Mouse (Mus musculus) stomach, embryonic 16.5 days (tissue): Measurements from ENCODE around the gene Exoc3l2. TPM values are rescaled to one million over a fixed set of nuclear protein-coding genes. Genes with fewer than 3 reads are reported as not detected.

Experiments used
- ATAC-seq: fragments of 200-750 bp; cut with Nextera tagmentation; 2 replicates; pipeline ENCODE4 v1.8.0; 2017; ENCODE audit warnings: moderate number of reproducible peaks, moderate TSS enrichment; ENCODE audit not compliant: insufficient read depth, low FRiP score
- H3K27ac ChIP-seq: fragments of 300-500 bp; sonication (generic); 2 replicates; pipeline ENCODE4 v1.5.1; 2014; ENCODE audit warnings: low read length
- H3K27me3 ChIP-seq: fragments of 300-500 bp; sonication (generic); 2 replicates; pipeline ENCODE4 v1.6.1; 2014; ENCODE audit warnings: low read length, control low read depth, mixed read lengths; ENCODE audit not compliant: control insufficient read depth, insufficient read depth
- H3K36me3 ChIP-seq: fragments of 300-500 bp; sonication (generic); 2 replicates; pipeline ENCODE4 v1.6.1; 2014; ENCODE audit warnings: low read length; ENCODE audit not compliant: control insufficient read depth, insufficient read depth
- H3K4me1 ChIP-seq: fragments of 300-500 bp; sonication (generic); 2 replicates; pipeline ENCODE4 v1.6.1; 2014; ENCODE audit warnings: low read length, control low read depth, mixed read lengths; ENCODE audit not compliant: control insufficient read depth, insufficient read depth
- H3K4me2 ChIP-seq: fragments of 300-500 bp; sonication (generic); 2 replicates; pipeline ENCODE4 v1.6.1; 2014; ENCODE audit warnings: low read depth, low read length, mixed read lengths
- H3K4me3 ChIP-seq: fragments of 300-500 bp; sonication (generic); replicated peaks from 2 replicates; pipeline ENCODE4 v1.5.1; 2014; ENCODE audit warnings: mild to moderate bottlenecking, low read length
- H3K9ac ChIP-seq: fragments of 300-500 bp; sonication (generic); 2 replicates; pipeline ENCODE4 v1.6.1; 2014; ENCODE audit warnings: low read length
- H3K9me3 ChIP-seq: fragments of 300-500 bp; sonication (generic); replicated peaks from 2 replicates; pipeline ENCODE4 v1.6.1; 2016; ENCODE audit warnings: low read length, control low read depth; ENCODE audit not compliant: control insufficient read depth
- WGBS: fragments of 180-500 bp; shearing (Covaris S2); extraction: QIAGEN DNeasy Blood & Tissue Kit; methylation state at CpG from one replicate; pipeline ENCODE4 v1.1.7; 2014; 5-methylcytosine and 5-hydroxymethylcytosine counted together
- polyA plus RNA-seq: library from polyadenylated mRNA; unstranded; fragments of >200 nt; fragmentation: Nextera tagmentation; extraction: Ambion mirVana; gene quantifications from 2 replicates; pipeline ENCODE4 v1.2.1, GENCODE M21; 2015

The Exoc3l2 gene
- polyA plus RNA-seq, 1 experiment from 2014 or later, result 0.85 TPM

DNA sequence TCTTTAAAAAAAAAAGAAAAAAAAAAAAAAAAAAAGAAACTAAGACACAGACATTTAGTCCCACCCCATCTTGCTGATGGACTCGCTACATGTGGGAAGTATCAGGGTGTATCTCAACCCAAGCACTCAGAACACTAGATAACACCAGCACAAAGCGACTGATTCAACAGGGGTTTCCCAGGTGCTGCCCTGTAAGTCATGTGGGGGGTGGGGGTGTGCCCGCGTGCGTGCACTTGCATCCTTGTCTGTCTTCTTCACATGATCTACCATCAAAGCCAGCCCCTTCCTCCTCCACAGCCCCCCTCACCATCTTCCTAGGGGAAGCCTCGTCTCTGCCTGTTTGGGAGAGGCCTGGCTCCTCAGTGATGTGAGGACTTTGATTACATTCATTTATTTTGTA, 49.2 kb downstream of the Exoc3l2 start:
- H3K9ac ChIP-seq, result no peak overlapping the region
- no peak overlapping the region for H3K4me2 ChIP-seq
- no peaks in the 10 kb centered on the region for H3K36me3 ChIP-seq
- ATAC-seq, result no peak
- 70% methylated on average over 6 of the region's 6 CpGs for WGBS
- no peak overlapping the region for H3K27ac ChIP-seq
- H3K4me1 ChIP-seq, result 0 out of 2 replicates have a peak, but pooled peaks cover 8% of the 10 kb centered on the region
- H3K27me3 ChIP-seq, result no peaks in the 10 kb centered on the region
- no peaks in the 10 kb centered on the region for H3K9me3 ChIP-seq
- H3K4me3 ChIP-seq, result no peak overlapping the region

DNA sequence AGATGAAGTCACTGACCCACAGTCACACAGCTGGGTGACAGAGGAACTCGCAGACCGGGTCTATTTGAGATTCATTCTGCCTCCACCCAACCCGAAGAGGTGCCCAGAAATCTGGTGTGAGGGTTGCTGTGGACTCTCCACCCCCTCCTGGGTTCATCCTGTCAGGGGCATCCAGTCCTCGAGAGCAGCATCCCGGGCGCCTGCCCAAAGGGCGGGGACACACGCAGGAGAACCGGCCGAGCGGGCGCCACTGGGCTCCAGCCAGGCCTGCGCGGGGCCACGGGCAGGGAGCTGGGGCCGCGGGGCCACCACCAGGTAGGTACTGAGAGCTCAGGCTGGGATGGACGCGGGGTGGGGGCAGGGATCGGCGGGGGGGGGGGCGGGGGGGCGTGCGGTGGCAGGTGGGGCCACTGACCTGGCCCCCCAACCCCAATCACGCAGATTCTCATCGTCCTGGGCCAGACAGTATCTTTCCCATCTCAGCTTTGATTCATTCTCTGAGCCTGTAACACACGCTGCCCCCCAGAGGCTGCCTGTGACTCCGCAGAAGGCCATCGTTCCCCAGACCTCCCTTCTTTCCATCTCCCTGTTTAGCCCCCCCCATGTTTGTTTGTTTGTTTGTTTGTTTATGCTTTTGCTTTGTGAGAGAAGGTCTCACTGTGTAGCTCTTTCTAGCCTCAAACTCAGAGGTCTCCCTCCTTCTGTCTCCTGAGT, 54.7 kb downstream of the Exoc3l2 start, which contains the start of gene Nkpd1:
TSS of gene Nkpd1 (plus strand) at position 187 of the 714 bp plus-strand sequence.
- Histone ChIP-seq H3K27ac (no peak within 1 kb of the TSS), H3K4me3 (peak within 1 kb of the TSS; percentile 21), H3K9ac (peak within 1 kb of the TSS; percentile 56), H3K9me3 (no peaks in the 10 kb centered on the region), H3K4me1 (peaks cover 9% of the 10 kb centered on the region), H3K4me2 (peak within 1 kb of the TSS; percentile 45), H3K27me3 (peaks cover 43% of the 10 kb centered on the region), H3K36me3 (no peaks in the 10 kb centered on the region)
- WGBS, result 5% methylated on average over 20 of the region's 29 CpGs
- 0 out of 2 replicates have a peak, but pooled peaks have one; percentile 14 for ATAC-seq

DNA sequence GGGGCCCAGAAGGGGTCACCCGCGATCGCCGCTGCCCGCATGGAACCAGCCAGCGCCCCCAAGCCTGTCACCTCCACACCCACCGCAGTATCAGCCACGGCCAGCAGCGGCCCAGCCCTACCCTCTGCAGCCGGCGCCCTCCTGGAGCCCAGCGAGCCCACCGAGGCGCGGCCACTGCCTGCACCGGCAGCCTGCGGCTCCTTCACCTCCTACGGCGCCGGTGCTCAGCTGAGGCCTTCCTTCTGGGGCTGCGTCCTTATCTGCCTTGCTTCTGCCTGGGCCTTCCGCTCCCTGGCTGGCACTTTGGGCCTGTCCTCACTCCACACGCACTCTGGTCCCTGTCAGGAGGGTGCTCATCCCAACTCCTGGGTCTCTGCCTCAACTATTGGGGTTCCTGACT, 56.9 kb downstream of the Exoc3l2 start:
- H3K27ac ChIP-seq, result no peak overlapping the region
- peak overlapping the region; percentile 42; the same call in 1 of the 2 replicates for H3K4me2 ChIP-seq
- H3K4me3 ChIP-seq, result peak overlapping the region; percentile 22
- ATAC-seq, result no peak
- H3K27me3 ChIP-seq, result peaks cover 65% of the 10 kb centered on the region
- no peaks in the 10 kb centered on the region for H3K9me3 ChIP-seq
- WGBS, result 6% methylated on average over 22 of the region's 23 CpGs
- H3K4me1 ChIP-seq, result peaks cover 24% of the 10 kb centered on the region
- H3K9ac ChIP-seq, result peak overlapping the region; percentile 57
- H3K36me3 ChIP-seq, result no peaks in the 10 kb centered on the region

DNA sequence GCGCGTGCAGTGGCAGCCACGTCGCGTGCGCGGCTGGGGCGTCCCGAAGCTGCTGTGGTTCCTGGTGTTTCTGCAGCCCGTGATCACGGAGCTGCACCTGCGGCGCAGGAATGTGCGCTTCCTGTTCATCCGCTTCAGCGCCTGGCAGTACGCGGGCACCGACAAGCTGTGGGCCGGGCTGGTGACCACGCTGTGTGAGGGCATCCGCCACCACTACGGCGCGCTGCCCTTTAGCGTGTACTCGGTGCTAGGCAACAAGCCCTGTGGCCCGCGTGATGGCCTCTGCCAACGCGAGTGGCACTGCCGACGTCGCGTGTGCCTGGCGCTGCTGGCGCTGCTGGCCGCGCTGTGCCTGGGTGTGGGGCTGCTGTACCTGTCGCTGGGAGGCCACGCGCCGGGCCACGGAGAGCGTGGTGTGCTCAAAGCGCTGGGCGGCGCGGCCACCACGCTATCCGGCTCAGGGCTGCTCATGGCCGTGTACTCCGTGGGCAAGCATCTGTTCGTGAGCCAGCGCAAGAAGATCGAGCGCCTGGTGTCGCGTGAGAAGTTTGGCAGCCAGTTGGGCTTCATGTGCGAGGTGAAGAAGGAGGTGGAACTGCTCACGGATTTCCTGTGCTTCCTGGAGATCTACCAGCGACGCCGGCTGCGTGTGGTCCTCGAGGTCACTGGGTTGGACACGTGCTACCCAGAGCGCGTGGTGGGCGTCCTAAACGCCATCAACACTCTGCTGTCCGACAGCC, 60.1 kb downstream of the Exoc3l2 start:
- Histone ChIP-seq H3K4me3 (peak overlapping the region; percentile 45), H3K9me3 (no peaks in the 10 kb centered on the region), H3K9ac (peak overlapping the region; percentile 61), H3K36me3 (no peaks in the 10 kb centered on the region), H3K27ac (no peak overlapping the region), H3K4me2 (peak overlapping the region; percentile 73), H3K27me3 (peaks cover 69% of the 10 kb centered on the region), H3K4me1 (peaks cover 21% of the 10 kb centered on the region)
- WGBS, result 10% methylated on average over 72 of the region's 72 CpGs
- ATAC-seq, result peak; percentile 8; the same call in 1 of the 2 replicates

DNA sequence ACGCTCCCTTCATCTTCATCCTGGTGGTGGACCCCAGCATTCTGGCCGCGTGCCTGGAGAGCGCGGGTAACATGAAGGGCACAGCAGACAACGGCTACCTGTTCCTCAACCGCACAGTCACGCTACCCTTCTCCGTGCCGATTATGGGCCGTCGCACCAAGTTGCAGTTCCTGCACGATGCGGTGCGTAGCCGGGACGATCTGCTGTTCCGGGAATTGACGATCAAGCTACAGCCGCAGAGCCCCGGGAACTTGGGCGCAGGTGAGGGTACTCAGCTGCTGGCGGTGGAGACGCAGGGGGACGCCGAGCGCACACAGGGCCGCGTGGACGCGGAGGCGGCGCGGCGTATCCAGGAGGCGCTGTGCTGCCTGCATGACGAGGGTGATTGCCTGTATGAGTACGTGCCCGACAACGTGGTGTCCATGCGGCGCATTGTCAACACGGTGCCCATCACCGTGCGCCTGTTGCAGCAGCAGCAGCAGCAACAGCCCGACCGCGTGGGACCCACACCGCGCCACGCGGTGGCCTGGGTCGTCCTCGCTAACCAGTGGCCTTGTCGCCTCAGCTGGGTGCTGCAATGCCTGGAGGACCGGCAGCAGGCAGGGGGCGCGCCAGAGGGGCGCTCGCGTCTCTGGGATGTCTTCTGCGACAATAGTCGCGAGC, 60.8 kb downstream of the Exoc3l2 start:
- peak overlapping the region; percentile 61 for H3K9ac ChIP-seq
- H3K27me3 ChIP-seq, result peaks cover 65% of the 10 kb centered on the region
- peak overlapping the region; percentile 45 for H3K4me3 ChIP-seq
- H3K9me3 ChIP-seq, result no peaks in the 10 kb centered on the region
- H3K4me1 ChIP-seq, result peaks cover 21% of the 10 kb centered on the region
- H3K27ac ChIP-seq, result no peak overlapping the region
- 1% methylated on average over 64 of the region's 64 CpGs for WGBS
- H3K36me3 ChIP-seq, result no peaks in the 10 kb centered on the region
- no peak for ATAC-seq
- peak overlapping the region; percentile 73 for H3K4me2 ChIP-seq

DNA sequence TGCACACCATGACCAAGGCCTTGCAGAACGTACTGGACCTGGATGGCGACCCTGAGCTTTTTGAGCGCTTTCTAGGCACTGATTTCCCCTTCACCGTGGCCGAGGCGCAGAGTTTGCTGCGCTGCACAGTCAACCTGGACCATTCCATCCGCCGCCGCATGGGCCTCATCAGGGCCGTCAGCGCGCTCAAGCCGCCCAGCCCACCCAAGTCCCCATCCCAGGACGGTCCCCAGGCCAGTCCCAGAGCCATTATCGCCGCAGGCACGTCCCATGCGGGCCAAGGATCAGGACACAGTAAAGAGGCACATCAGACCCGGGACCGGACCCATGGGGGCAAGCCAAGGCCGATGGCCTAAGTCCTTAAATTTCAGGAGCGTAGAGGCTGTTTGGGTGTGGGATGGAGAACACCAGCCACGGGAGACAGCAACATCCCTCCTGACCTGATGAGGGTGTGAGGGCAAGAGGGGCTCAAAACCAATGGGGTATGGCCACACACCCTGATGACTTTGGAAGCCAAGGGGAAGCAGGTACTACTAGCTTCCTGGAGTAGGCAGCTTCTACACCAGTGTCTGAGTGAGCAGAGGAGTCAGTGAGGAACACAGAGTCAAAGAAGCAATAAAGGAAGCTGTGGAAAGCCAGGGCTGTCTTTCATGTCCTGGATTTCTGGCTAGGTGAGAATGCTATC, 61.4 kb downstream of the Exoc3l2 start:
- ATAC-seq, result no peak
- Histone ChIP-seq H3K4me1 (peaks cover 21% of the 10 kb centered on the region), H3K27ac (no peak overlapping the region), H3K4me3 (peak overlapping the region; percentile 45), H3K36me3 (no peaks in the 10 kb centered on the region), H3K27me3 (peaks cover 58% of the 10 kb centered on the region), H3K9ac (peak overlapping the region; percentile 61), H3K9me3 (no peaks in the 10 kb centered on the region), H3K4me2 (peak overlapping the region; percentile 73)
- WGBS, result 12% methylated on average over 24 of the region's 24 CpGs

DNA sequence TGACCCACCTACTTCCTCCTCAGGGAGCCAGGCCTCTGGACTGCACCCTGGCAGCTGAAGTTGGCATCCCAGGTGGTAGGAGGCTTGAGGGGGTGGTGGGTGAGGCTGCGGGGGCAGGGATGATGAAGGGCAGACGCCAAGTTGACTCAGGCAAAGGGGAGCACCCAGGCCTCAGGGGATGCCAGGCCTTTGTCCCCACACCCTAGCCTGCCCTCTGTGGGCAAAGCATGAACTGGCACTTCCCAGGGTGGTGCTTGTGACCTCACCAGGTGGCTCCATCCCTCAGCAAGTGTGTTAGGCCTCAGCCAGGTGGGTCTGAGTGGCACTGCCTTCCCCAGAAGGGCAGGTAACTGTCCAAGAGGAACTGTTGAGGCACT, 62.0 kb downstream of the Exoc3l2 start:
- Histone ChIP-seq H3K27ac (no peak overlapping the region), H3K36me3 (no peaks in the 10 kb centered on the region), H3K4me2 (no peak overlapping the region), H3K9me3 (no peaks in the 10 kb centered on the region), H3K4me3 (no peak overlapping the region), H3K4me1 (peaks cover 17% of the 10 kb centered on the region), H3K27me3 (peaks cover 53% of the 10 kb centered on the region), H3K9ac (no peak overlapping the region)
- ATAC-seq, result no peak
- 67% methylated on average over 2 of the region's 2 CpGs for WGBS

DNA sequence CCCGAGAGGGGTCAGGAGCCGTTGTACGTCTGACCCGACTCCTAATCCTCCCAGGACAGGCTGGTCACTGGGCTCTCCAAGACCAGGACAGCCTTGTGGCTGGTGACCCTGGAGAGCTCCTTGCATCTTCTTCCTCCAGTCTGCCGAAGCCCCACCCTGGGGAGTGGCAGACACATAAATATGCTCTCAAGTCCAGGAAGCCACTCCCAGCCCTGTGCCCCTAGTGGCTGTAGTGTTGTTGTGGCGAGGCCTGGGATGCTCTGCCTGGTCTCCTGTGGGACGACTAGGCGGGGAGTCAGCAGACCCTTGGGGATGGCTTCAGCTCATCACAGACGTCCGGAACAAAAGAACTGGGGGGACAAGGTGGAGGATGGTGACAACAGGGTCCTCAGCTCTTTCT, 67.9 kb downstream of the Exoc3l2 start:
- no peak for ATAC-seq
- H3K36me3 ChIP-seq, result peaks cover 17% of the 10 kb centered on the region

More for the DNA sequence above, 67.9 kb downstream of the Exoc3l2 start:
- Histone ChIP-seq H3K4me3 (no peak overlapping the region), H3K4me2 (no peak overlapping the region), H3K9ac (no peak overlapping the region), H3K27me3 (no peaks in the 10 kb centered on the region), H3K9me3 (no peaks in the 10 kb centered on the region), H3K4me1 (no peaks in the 10 kb centered on the region), H3K27ac (no peak overlapping the region)
- WGBS, result 71% methylated on average over 10 of the region's 10 CpGs
